12 mouse cellular contexts compared by ENCODE assay signal in the genomic region with DNA sequence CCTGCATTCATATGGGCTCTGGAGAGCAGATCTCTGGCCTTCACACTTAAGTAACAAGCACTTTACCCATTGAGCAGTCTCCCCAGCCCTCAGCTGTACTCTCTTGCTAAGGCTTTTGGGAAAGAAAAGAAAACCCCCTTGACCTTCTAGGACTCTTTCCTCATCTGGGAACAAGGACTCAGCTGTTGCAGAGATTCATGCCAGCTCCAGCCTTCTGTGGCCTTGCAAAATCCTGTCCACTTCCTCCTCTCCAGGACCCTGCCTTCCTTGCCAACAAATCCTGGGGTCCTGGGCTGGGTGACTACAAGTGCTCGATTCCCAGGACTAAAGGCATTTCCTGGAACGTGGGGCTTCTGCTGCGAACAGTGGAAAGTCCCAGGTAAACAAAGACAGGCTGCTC.
"Had no signal": no experiment of that assay in that cellular context is flagged by ENCODE, and none has a peak within 500 bp of the region (broad histone marks: within the 10 kb centered on the region; RNA-seq: fewer than 3 reads in every experiment).

No protein-coding gene starts in this region.

- DNase-seq: kidney, adult 9 months; kidney, postnatal 36 days; spleen, adult 18-20 months; thymus, postnatal 36 days had no signal

- ATAC-seq: hindbrain, postnatal 0 days; liver, embryonic 12.5 days; midbrain, embryonic 16.5 days had no signal

- H3K9ac ChIP-seq: limb, embryonic 15.5 days; liver, embryonic 12.5 days; midbrain, embryonic 12.5 days; neural tube, embryonic 13.5 days had no signal

- H3K4me1 ChIP-seq: liver, embryonic 12.5 days; midbrain, embryonic 12.5 days; neural tube, embryonic 13.5 days had no signal

- H3K4me2 ChIP-seq: limb, embryonic 15.5 days; liver, embryonic 12.5 days; midbrain, embryonic 12.5 days; neural tube, embryonic 13.5 days had no signal

- H3K4me3 ChIP-seq: left cerebral cortex, adult 2 months; limb, embryonic 15.5 days; liver, embryonic 12.5 days; midbrain, embryonic 12.5 days; neural tube, embryonic 13.5 days had no signal

- H3K27ac ChIP-seq: hindbrain, postnatal 0 days; kidney, postnatal 0 days; left cerebral cortex, adult 2 months; limb, embryonic 15.5 days; liver, embryonic 12.5 days; midbrain, embryonic 12.5 days; neural tube, embryonic 13.5 days had no signal

- H3K9me3 ChIP-seq: limb, embryonic 15.5 days; liver, embryonic 12.5 days; midbrain, embryonic 12.5 days; neural tube, embryonic 13.5 days had no signal

- H3K27me3 ChIP-seq: limb, embryonic 15.5 days; liver, embryonic 12.5 days; midbrain, embryonic 12.5 days; neural tube, embryonic 13.5 days had no signal

- H3K36me3 ChIP-seq: limb, embryonic 15.5 days; liver, embryonic 12.5 days; midbrain, embryonic 12.5 days; neural tube, embryonic 13.5 days had no signal
